Comparison of ENCODE assay signal across 21 mouse cellular contexts in the genomic region with DNA sequence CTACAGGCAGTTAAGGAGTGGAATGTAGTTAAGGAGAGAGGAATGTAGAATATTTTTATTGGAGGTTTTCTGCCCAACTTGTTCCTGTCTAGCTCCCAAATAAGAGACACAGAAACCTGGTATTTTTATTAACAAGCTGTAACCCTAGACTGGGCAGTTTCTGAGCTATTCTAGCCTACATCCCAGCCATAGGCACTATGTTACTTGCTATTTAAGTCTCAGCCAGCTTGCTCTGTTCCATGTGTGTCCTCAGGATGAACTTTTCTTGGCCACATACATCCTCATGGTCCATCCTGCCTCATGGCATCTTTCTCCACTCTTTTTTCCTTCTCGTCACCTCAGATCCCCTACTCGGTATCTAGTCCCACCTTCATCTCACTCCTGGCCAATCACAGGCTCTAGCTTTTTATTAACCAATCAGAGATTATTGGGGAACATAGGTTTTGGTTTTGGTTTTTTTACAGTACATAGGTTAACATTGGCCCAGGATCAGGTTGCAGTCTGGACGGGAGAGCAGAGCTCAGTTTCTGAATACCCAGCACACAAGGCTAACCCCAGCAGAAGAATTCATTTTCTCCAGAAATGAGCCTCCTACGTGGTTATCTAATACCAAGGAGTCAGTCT.
DNase-seq lines count a peak whose midpoint lies in the region; ATAC-seq and TF ChIP-seq lines count a peak whose summit lies in the region.
"Had no signal": no experiment of that assay in that cellular context is flagged by ENCODE, and none has a peak within 500 bp of the region (broad histone marks: within the 10 kb centered on the region; RNA-seq: fewer than 3 reads in every experiment).

No protein-coding gene starts in this region.

- ATAC-seq in kidney, postnatal 0 days (replicated peaks; ENCODE audit: low FRiP score, low read depth) = no peak
- ATAC-seq in limb, embryonic 13.5 days (ENCODE audit: low FRiP score, low read depth) = peak; percentile 90
- ATAC-seq: forebrain, embryonic 15.5 days had no signal

- intact Hi-C loops in gastrocnemius, postnatal 14 days (cut with DNase I; ENCODE audit: low total_unique reads) = no loop called here

- no peak for TF ChIP-seq POLR2A in kidney, adult 2 months (IDR thresholded peaks at IDR 0.05; ENCODE audit: low read depth, low read length)
- no peak for TF ChIP-seq POLR2A in lung, adult 2 months (IDR thresholded peaks at IDR 0.05; ENCODE audit: borderline replicate concordance, extremely low read depth, low read depth, low read length)
- TF ChIP-seq POLR2A in cerebellum, adult 2 months (IDR thresholded peaks at IDR 0.05; ENCODE audit: borderline replicate concordance, insufficient read depth, low read length) = no peak

- no peak overlapping the region for H3K4me3 ChIP-seq in kidney, postnatal 0 days (replicated peaks; ENCODE audit: low read depth, low read length)
- H3K4me3 ChIP-seq in kidney, adult 2 months (ENCODE audit: insufficient read depth, low read depth, low read length) = no peak overlapping the region
- H3K4me3 ChIP-seq in limb, embryonic 13.5 days = no peak overlapping the region
- H3K4me3 ChIP-seq in lung, adult 2 months (replicated peaks; ENCODE audit: extremely low read depth, low read depth, low read length) = no peak overlapping the region
- H3K4me3 ChIP-seq in cerebellum, adult 2 months (replicated peaks; ENCODE audit: insufficient read depth, low read depth, low read length) = no peak overlapping the region
- H3K4me3 ChIP-seq: embryonic facial prominence, embryonic 15.5 days; forebrain, embryonic 15.5 days; heart, embryonic 15.5 days; hindbrain, embryonic 15.5 days; lung, embryonic 15.5 days; neural tube, embryonic 12.5 days had no signal

- H3K27me3 ChIP-seq in kidney, postnatal 0 days (ENCODE audit: insufficient read depth, low read length) = no peaks in the 10 kb centered on the region
- no peaks in the 10 kb centered on the region for H3K27me3 ChIP-seq in kidney, adult 2 months (replicated peaks; ENCODE audit: control insufficient read depth, insufficient read depth, low read length)
- no peaks in the 10 kb centered on the region for H3K27me3 ChIP-seq in limb, embryonic 13.5 days
- no peaks in the 10 kb centered on the region for H3K27me3 ChIP-seq in cerebellum, adult 2 months (ENCODE audit: control insufficient read depth, insufficient read depth, low read length)
- H3K27me3 ChIP-seq: embryonic facial prominence, embryonic 15.5 days; heart, embryonic 15.5 days; hindbrain, embryonic 15.5 days; lung, embryonic 15.5 days; neural tube, embryonic 12.5 days had no signal

- no peaks in the 10 kb centered on the region for H3K36me3 ChIP-seq in kidney, postnatal 0 days (ENCODE audit: insufficient read depth, low read length)
- no peaks in the 10 kb centered on the region for H3K36me3 ChIP-seq in kidney, adult 2 months (ENCODE audit: control insufficient read depth, insufficient read depth, low read length)
- H3K36me3 ChIP-seq in limb, embryonic 13.5 days = no peaks in the 10 kb centered on the region
- H3K36me3 ChIP-seq: embryonic facial prominence, embryonic 15.5 days; forebrain, embryonic 15.5 days; heart, embryonic 15.5 days; hindbrain, embryonic 15.5 days; lung, embryonic 15.5 days; neural tube, embryonic 12.5 days had no signal

- no peaks in the 10 kb centered on the region for H3K9me3 ChIP-seq in kidney, postnatal 0 days (replicated peaks; ENCODE audit: low read length)
- no peaks in the 10 kb centered on the region for H3K9me3 ChIP-seq in limb, embryonic 13.5 days
- H3K9me3 ChIP-seq: embryonic facial prominence, embryonic 15.5 days; forebrain, embryonic 15.5 days; heart, embryonic 15.5 days; hindbrain, embryonic 15.5 days; lung, embryonic 15.5 days; neural tube, embryonic 12.5 days had no signal

- DNase-seq in kidney, postnatal 0 days (ENCODE audit: low spot score) = peak; percentile 41
- no peak for DNase-seq in kidney, adult 2 months
- DNase-seq in brain, adult 2 months (ENCODE audit: low read depth, low spot score) = peak; percentile 18
- no peak for DNase-seq in gastrocnemius, postnatal 14 days
- no peak for DNase-seq in lung, adult 2 months
- no peak for DNase-seq in cerebellum, adult 2 months
- DNase-seq: cerebellum, adult 11-12 months; cerebellum, postnatal 14 days; kidney, adult 9 months; lung, postnatal 4 days; midbrain, embryonic 14.5 days; right cerebral cortex, postnatal 25 days; thymus, postnatal 14 days had no signal

- no peak for TF ChIP-seq CTCF in kidney, postnatal 0 days (IDR thresholded peaks at IDR 0.05; ENCODE audit: low read depth)
- TF ChIP-seq CTCF in kidney, adult 2 months (conservative IDR thresholded peaks at IDR 0.05; ENCODE audit: insufficient read depth, insufficient read length, low read depth, low read length) = no peak
- TF ChIP-seq CTCF in lung, adult 2 months (IDR thresholded peaks at IDR 0.05; ENCODE audit: insufficient read depth, low read length) = no peak
- TF ChIP-seq CTCF in cerebellum, adult 2 months (IDR thresholded peaks at IDR 0.05; ENCODE audit: borderline replicate concordance, insufficient read depth, low read depth, low read length) = no peak

- no peaks in the 10 kb centered on the region for H3K4me1 ChIP-seq in kidney, postnatal 0 days (replicated peaks; ENCODE audit: insufficient read depth, low read length)
- no peaks in the 10 kb centered on the region for H3K4me1 ChIP-seq in kidney, adult 2 months (ENCODE audit: control insufficient read depth, insufficient read depth, low read length)
- peaks cover 32% of the 10 kb centered on the region for H3K4me1 ChIP-seq in limb, embryonic 13.5 days
- H3K4me1 ChIP-seq in lung, adult 2 months (ENCODE audit: control insufficient read depth, insufficient read depth, low read length) = no peaks in the 10 kb centered on the region
- no peaks in the 10 kb centered on the region for H3K4me1 ChIP-seq in cerebellum, adult 2 months (ENCODE audit: control insufficient read depth, insufficient read depth, low read length)
- H3K4me1 ChIP-seq: embryonic facial prominence, embryonic 15.5 days; lung, embryonic 15.5 days; neural tube, embryonic 12.5 days had no signal

- WGBS in kidney, postnatal 0 days = 41% methylated on average over 4 of the region's 4 CpGs
- WGBS in kidney, adult 2 months = 58% methylated on average over 4 of the region's 4 CpGs
- WGBS in limb, embryonic 13.5 days = 21% methylated on average over 4 of the region's 4 CpGs
- WGBS in lung, adult 2 months = 64% methylated on average over 4 of the region's 4 CpGs
- WGBS in cerebellum, adult 2 months = 80% methylated on average over 4 of the region's 4 CpGs

- no peak overlapping the region for H3K4me2 ChIP-seq in kidney, postnatal 0 days (ENCODE audit: low read length)
- H3K4me2 ChIP-seq in limb, embryonic 13.5 days (replicated peaks) = peak overlapping the region; percentile 45
- H3K4me2 ChIP-seq: embryonic facial prominence, embryonic 15.5 days; forebrain, embryonic 15.5 days; heart, embryonic 15.5 days; hindbrain, embryonic 15.5 days; lung, embryonic 15.5 days; neural tube, embryonic 12.5 days had no signal

- no peak overlapping the region for H3K9ac ChIP-seq in kidney, postnatal 0 days (ENCODE audit: low read depth, low read length)
- H3K9ac ChIP-seq in limb, embryonic 13.5 days = no peak overlapping the region
- H3K9ac ChIP-seq: embryonic facial prominence, embryonic 15.5 days; forebrain, embryonic 15.5 days; heart, embryonic 15.5 days; hindbrain, embryonic 15.5 days; liver, embryonic 14.5 days; lung, embryonic 15.5 days; neural tube, embryonic 12.5 days had no signal

- no peak overlapping the region; the same call in 1 of the 2 replicates for H3K27ac ChIP-seq in kidney, postnatal 0 days
- H3K27ac ChIP-seq in kidney, adult 2 months (ENCODE audit: insufficient read depth, low read depth, low read length) = no peak overlapping the region
- H3K27ac ChIP-seq in limb, embryonic 13.5 days = peak overlapping the region; percentile 73
- no peak overlapping the region for H3K27ac ChIP-seq in cerebellum, adult 2 months (ENCODE audit: insufficient read depth, low read length)
- H3K27ac ChIP-seq: embryonic facial prominence, embryonic 15.5 days; forebrain, embryonic 15.5 days; heart, embryonic 15.5 days; hindbrain, embryonic 15.5 days; liver, embryonic 14.5 days; lung, embryonic 15.5 days; neural tube, embryonic 12.5 days had no signal

Comparison
In these comparisons a context has a peak if more than half of its experiments do, and no peak if none do; other contexts are left out.
1. DNase-seq: peak in kidney, postnatal 0 days (single experiment) and brain, adult 2 months (single experiment); none in kidney, adult 2 months (single experiment), gastrocnemius, postnatal 14 days (single experiment), lung, adult 2 months (single experiment) and cerebellum, adult 2 months (0 of 2).